ENCODE assay signal across 12 mouse cellular contexts in the genomic region with DNA sequence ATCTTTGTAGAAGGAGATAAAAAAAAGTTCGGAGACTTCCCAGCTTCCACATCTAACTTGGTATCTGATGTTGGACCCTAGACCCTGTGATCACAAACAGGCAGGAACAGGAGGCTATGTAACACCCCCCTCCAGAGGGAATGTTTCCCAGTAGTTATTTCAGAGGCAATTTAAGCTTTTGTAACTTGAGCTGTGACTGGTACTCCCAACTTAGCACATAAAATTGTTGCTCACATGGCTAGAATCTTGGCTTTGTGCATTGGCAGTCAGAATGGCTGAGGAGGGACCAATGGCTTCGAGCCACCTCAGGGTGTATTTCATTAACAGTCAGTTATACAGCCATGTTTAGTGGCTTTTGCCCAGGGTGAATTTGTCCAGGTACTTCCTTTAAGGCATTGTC.
DNase-seq lines count a peak whose midpoint lies in the region; ATAC-seq and TF ChIP-seq lines count a peak whose summit lies in the region.
"Had no signal": no experiment of that assay in that cellular context is flagged by ENCODE, and none has a peak within 500 bp of the region (broad histone marks: within the 10 kb centered on the region; RNA-seq: fewer than 3 reads in every experiment).

No protein-coding gene starts in this region.

- DNase-seq in adrenal gland, postnatal 10 days, result peak; percentile 41
- no peak for DNase-seq in adrenal gland, adult 2 months
- DNase-seq in kidney, adult 2 months, result peak; percentile 4
- DNase-seq in kidney, postnatal 14 days, result no peak
- peak; percentile 40 for DNase-seq in limb, embryonic 11.5 days (ENCODE audit: low spot score)
- DNase-seq in spleen, postnatal 14 days (ENCODE audit: low spot score in 2 of 2), result no peak
- no peak for DNase-seq in spleen, adult 18-20 months
- DNase-seq: kidney, adult 11 months; midbrain, embryonic 14.5 days had no signal

- H3K4me3 ChIP-seq in kidney, adult 2 months (ENCODE audit: insufficient read depth, low read depth, low read length), result no peak overlapping the region
- no peak overlapping the region for H3K4me3 ChIP-seq in brown adipose tissue, adult 24 weeks (ENCODE audit: insufficient read depth, low read depth, low read length)
- no peak overlapping the region for H3K4me3 ChIP-seq in limb, embryonic 11.5 days (ENCODE audit: low read depth, low read length)
- H3K4me3 ChIP-seq: hindbrain, embryonic 12.5 days; neural tube, embryonic 13.5 days had no signal

- no peaks in the 10 kb centered on the region for H3K4me1 ChIP-seq in kidney, adult 2 months (ENCODE audit: control insufficient read depth, insufficient read depth, low read length)
- peaks cover 24% of the 10 kb centered on the region for H3K4me1 ChIP-seq in brown adipose tissue, adult 24 weeks (ENCODE audit: control insufficient read depth, insufficient read depth, insufficient read length, low read length)
- H3K4me1 ChIP-seq in limb, embryonic 11.5 days (ENCODE audit: control insufficient read depth, insufficient read depth, low read length), result peaks cover 3% of the 10 kb centered on the region; the same call in 1 of the 2 replicates
- H3K4me1 ChIP-seq: hindbrain, embryonic 12.5 days had no signal

- no peak overlapping the region for H3K9ac ChIP-seq in limb, embryonic 11.5 days (ENCODE audit: low read length)
- H3K9ac ChIP-seq: hindbrain, embryonic 12.5 days; neural tube, embryonic 13.5 days had no signal

- 46% methylated on average over 2 of the region's 2 CpGs for WGBS in kidney, adult 2 months
- 58% methylated on average over 2 of the region's 2 CpGs for WGBS in limb, embryonic 11.5 days

- no peak overlapping the region for H3K27ac ChIP-seq in kidney, adult 2 months (ENCODE audit: insufficient read depth, low read depth, low read length)
- H3K27ac ChIP-seq in brown adipose tissue, adult 24 weeks (replicated peaks; ENCODE audit: low read depth, low read length), result 0 out of 2 replicates have a peak overlapping the region, but pooled peaks have one; percentile 15
- H3K27ac ChIP-seq in limb, embryonic 11.5 days (replicated peaks; ENCODE audit: low read depth, low read length), result no peak overlapping the region
- H3K27ac ChIP-seq: hindbrain, embryonic 12.5 days; neural tube, embryonic 13.5 days had no signal

- H3K4me2 ChIP-seq in limb, embryonic 11.5 days (ENCODE audit: low read depth, severe bottlenecking), result no peak overlapping the region
- H3K4me2 ChIP-seq: hindbrain, embryonic 12.5 days; neural tube, embryonic 13.5 days had no signal

- peak; percentile 35; the same call in 1 of the 2 replicates for ATAC-seq in limb, embryonic 11.5 days (ENCODE audit: insufficient number of reproducible peaks, low FRiP score, low TSS enrichment, low read depth)

- no peaks in the 10 kb centered on the region for H3K9me3 ChIP-seq in limb, embryonic 11.5 days (ENCODE audit: control insufficient read depth, low read length)
- H3K9me3 ChIP-seq: hindbrain, embryonic 12.5 days; neural tube, embryonic 13.5 days had no signal

- no peaks in the 10 kb centered on the region for H3K27me3 ChIP-seq in kidney, adult 2 months (replicated peaks; ENCODE audit: control insufficient read depth, insufficient read depth, low read length)
- no peaks in the 10 kb centered on the region for H3K27me3 ChIP-seq in limb, embryonic 11.5 days (ENCODE audit: control insufficient read depth, insufficient read depth, low read length)
- H3K27me3 ChIP-seq: hindbrain, embryonic 12.5 days; neural tube, embryonic 13.5 days had no signal

- no peak for TF ChIP-seq POLR2A in kidney, adult 2 months (IDR thresholded peaks at IDR 0.05; ENCODE audit: low read depth, low read length)

- no peak for TF ChIP-seq CTCF in kidney, adult 2 months (conservative IDR thresholded peaks at IDR 0.05; ENCODE audit: insufficient read depth, insufficient read length, low read depth, low read length)

- no peaks in the 10 kb centered on the region for H3K36me3 ChIP-seq in kidney, adult 2 months (ENCODE audit: control insufficient read depth, insufficient read depth, low read length)
- H3K36me3 ChIP-seq in limb, embryonic 11.5 days (ENCODE audit: control insufficient read depth, insufficient read depth, low read length), result no peaks in the 10 kb centered on the region
- H3K36me3 ChIP-seq: hindbrain, embryonic 12.5 days; neural tube, embryonic 13.5 days had no signal

Comparison
In these comparisons a context has a peak if more than half of its experiments do, and no peak if none do; other contexts are left out.
1. DNase-seq: peak in adrenal gland, postnatal 10 days (single experiment), kidney, adult 2 months (single experiment) and limb, embryonic 11.5 days (single experiment); none in adrenal gland, adult 2 months (single experiment), kidney, postnatal 14 days (single experiment), spleen, postnatal 14 days (0 of 2) and spleen, adult 18-20 months (0 of 2).